Mouse (Mus musculus) stomach, postnatal 0 days (tissue): ENCODE data around the gene Syt8. TPM values are rescaled to one million over a fixed set of nuclear protein-coding genes. Genes with fewer than 3 reads are reported as not detected.

Experiments used
- ATAC-seq: fragments of 200-750 bp; cut with Nextera tagmentation; 2 replicates; pipeline ENCODE4 v1.8.0; 2017; ENCODE audit not compliant: low FRiP score, low TSS enrichment
- DNase-seq: peaks from one replicate; pipeline ENCODE4 v3.0.0-alpha.2; 2016; ENCODE audit warnings: low spot score
- H3K27ac ChIP-seq: fragments of 300-500 bp; sonication (generic); replicated peaks from 2 replicates; pipeline ENCODE4 v1.5.1; 2014; ENCODE audit warnings: mild to moderate bottlenecking, control low read depth
- H3K27me3 ChIP-seq: fragments of 300-500 bp; sonication (generic); 2 replicates; pipeline ENCODE4 v1.6.1; 2014; ENCODE audit warnings: low read length; ENCODE audit not compliant: control insufficient read depth, insufficient read depth
- H3K36me3 ChIP-seq: fragments of 300-500 bp; sonication (generic); 2 replicates; pipeline ENCODE4 v1.6.1; 2014; ENCODE audit warnings: low read length, mixed read lengths; ENCODE audit not compliant: control insufficient read depth, insufficient read depth
- H3K4me1 ChIP-seq: fragments of 300-500 bp; sonication (generic); replicated peaks from 2 replicates; pipeline ENCODE4 v1.6.1; 2014; ENCODE audit warnings: antibody characterized with exemption; ENCODE audit not compliant: control insufficient read depth, insufficient read depth
- H3K4me2 ChIP-seq: fragments of 300-500 bp; sonication (generic); replicated peaks from 2 replicates; pipeline ENCODE4 v1.6.1; 2014; ENCODE audit warnings: low read depth, mild to moderate bottlenecking, control low read depth, moderate library complexity
- H3K4me3 ChIP-seq: fragments of 300-500 bp; sonication (generic); 2 replicates; pipeline ENCODE4 v1.5.1; 2014; ENCODE audit warnings: low read depth, low read length, control low read depth
- H3K9ac ChIP-seq: fragments of 300-500 bp; sonication (generic); 2 replicates; pipeline ENCODE4 v1.6.1; 2014; ENCODE audit warnings: mild to moderate bottlenecking, low read length, control low read depth, mixed read lengths
- H3K9me3 ChIP-seq: fragments of 300-500 bp; sonication (generic); 2 replicates; pipeline ENCODE4 v1.6.1; 2016; ENCODE audit warnings: low read length; ENCODE audit not compliant: control insufficient read depth
- CTCF ChIP-seq: IDR thresholded peaks from 2 replicates; pipeline ENCODE4 v1.5.1; 2016; ENCODE audit warnings: antibody characterized with exemption, low read depth, mild to moderate bottlenecking, moderate library complexity
- EP300 ChIP-seq: optimal IDR thresholded peaks from 2 replicates; pipeline ENCODE3; 2016; ENCODE audit warnings: antibody characterized with exemption
- WGBS: fragments of 180-500 bp; shearing (Covaris S2); extraction: QIAGEN DNeasy Blood & Tissue Kit; methylation state at CpG from one replicate; pipeline ENCODE4 v1.1.7; 2014; 5-methylcytosine and 5-hydroxymethylcytosine counted together
- polyA plus RNA-seq: library from polyadenylated mRNA; unstranded; fragments of >200 nt; fragmentation: Nextera tagmentation; extraction: Ambion mirVana; gene quantifications from 2 replicates; pipeline ENCODE4 v1.2.1, GENCODE M21; 2015

Syt8 gene
- polyA plus RNA-seq, 1 experiment from 2014 or later = 70.7 TPM

GRCm38 (mm10) chr7:142425641-142426213 is 8.9 kb upstream of the Syt8 start:
- DNase-seq = peak; percentile 45
- no peak overlapping the region for H3K27ac ChIP-seq
- H3K9ac ChIP-seq = no peak overlapping the region
- H3K4me2 ChIP-seq = no peak overlapping the region
- TF ChIP-seq CTCF = peak; percentile 71
- no peak for TF ChIP-seq EP300
- ATAC-seq = no peak
- H3K36me3 ChIP-seq = no peaks in the 10 kb centered on the region
- no peaks in the 10 kb centered on the region for H3K9me3 ChIP-seq
- H3K4me1 ChIP-seq = peaks cover 9% of the 10 kb centered on the region
- H3K27me3 ChIP-seq = no peaks in the 10 kb centered on the region
- no peak overlapping the region for H3K4me3 ChIP-seq
- WGBS = 67% methylated on average over 11 of the region's 11 CpGs

GRCm38 (mm10) chr7:142428213-142428612 is 6.4 kb upstream of the Syt8 start:
- DNase-seq (peak; percentile 66), ATAC-seq (no peak)
- 32% methylated on average over 7 of the region's 7 CpGs for WGBS
- Histone ChIP-seq H3K4me1 (peaks cover 11% of the 10 kb centered on the region), H3K4me3 (no peak overlapping the region), H3K4me2 (no peak overlapping the region), H3K9ac (no peak overlapping the region), H3K27me3 (no peaks in the 10 kb centered on the region), H3K36me3 (no peaks in the 10 kb centered on the region), H3K27ac (no peak overlapping the region), H3K9me3 (no peaks in the 10 kb centered on the region)
- TF ChIP-seq EP300 (no peak), CTCF (peak; percentile 75)

- Histone ChIP-seq H3K4me1 (peaks cover 16% of the 10 kb centered on the region), H3K9me3 (no peaks in the 10 kb centered on the region), H3K4me3 (no peak overlapping the region), H3K4me2 (0 out of 2 replicates have a peak overlapping the region, but pooled peaks have one; percentile 15), H3K27me3 (no peaks in the 10 kb centered on the region), H3K9ac (peak overlapping the region; percentile 43), H3K36me3 (no peaks in the 10 kb centered on the region), H3K27ac (peak overlapping the region; percentile 67)
- WGBS = 18% methylated on average over 12 of the region's 12 CpGs
- no peak for ATAC-seq
- TF ChIP-seq CTCF (no peak), EP300 (no peak)
- DNase-seq = peak; percentile 77
These were observed 4.4 kb upstream of the Syt8 start for GRCm38 (mm10) chr7:142430160-142430678.

GRCm38 (mm10) chr7:142431106-142431505 is 3.5 kb upstream of the Syt8 start:
- DNase-seq = no peak
- Histone ChIP-seq H3K9me3 (no peaks in the 10 kb centered on the region), H3K27me3 (no peaks in the 10 kb centered on the region), H3K4me1 (peaks cover 16% of the 10 kb centered on the region), H3K4me3 (no peak overlapping the region), H3K4me2 (no peak overlapping the region), H3K27ac (no peak overlapping the region), H3K36me3 (no peaks in the 10 kb centered on the region), H3K9ac (no peak overlapping the region)
- TF ChIP-seq EP300 (no peak), CTCF (no peak)
- no peak for ATAC-seq
- whole genome bisulfite sequencing = 79% methylated on average over 14 of the region's 14 CpGs

GRCm38 (mm10) chr7:142433623-142434022 is 1.0 kb upstream of the Syt8 start:
- Histone ChIP-seq H3K9ac (peak overlapping the region; percentile 54), H3K4me1 (peaks cover 16% of the 10 kb centered on the region), H3K36me3 (no peaks in the 10 kb centered on the region)

GRCm38 (mm10) chr7:142435524-142435923 is 874 bp downstream of the Syt8 start:
- WGBS = 23% methylated on average over 4 of the region's 4 CpGs
- DNase-seq (peak; percentile 77), ATAC-seq (peak; percentile 15; the same call in 1 of the 2 replicates)
- Histone ChIP-seq H3K27ac (peak overlapping the region; percentile 90), H3K4me2 (peak overlapping the region; percentile 31), H3K36me3 (no peaks in the 10 kb centered on the region), H3K4me3 (peak overlapping the region; percentile 4; the same call in 1 of the 2 replicates), H3K27me3 (no peaks in the 10 kb centered on the region), H3K9ac (peak overlapping the region; percentile 48), H3K9me3 (no peaks in the 10 kb centered on the region), H3K4me1 (peaks cover 11% of the 10 kb centered on the region)
- peak; percentile 92 for TF ChIP-seq CTCF
- TF ChIP-seq EP300 = no peak

More at GRCm38 (mm10) chr7:142433623-142434022, 1.0 kb upstream of the Syt8 start:
- ATAC-seq = no peak
- Histone ChIP-seq H3K9me3 (no peaks in the 10 kb centered on the region), H3K4me3 (no peak overlapping the region), H3K27me3 (no peaks in the 10 kb centered on the region), H3K27ac (peak overlapping the region; percentile 90), H3K4me2 (no peak overlapping the region; the same call in 1 of the 2 replicates)
- 25% methylated on average over 19 of the region's 19 CpGs for WGBS
- DNase-seq = no peak
- TF ChIP-seq EP300 = no peak
- no peak for TF ChIP-seq CTCF
